8 mouse cellular contexts compared by ENCODE assay signal in the genomic region with DNA sequence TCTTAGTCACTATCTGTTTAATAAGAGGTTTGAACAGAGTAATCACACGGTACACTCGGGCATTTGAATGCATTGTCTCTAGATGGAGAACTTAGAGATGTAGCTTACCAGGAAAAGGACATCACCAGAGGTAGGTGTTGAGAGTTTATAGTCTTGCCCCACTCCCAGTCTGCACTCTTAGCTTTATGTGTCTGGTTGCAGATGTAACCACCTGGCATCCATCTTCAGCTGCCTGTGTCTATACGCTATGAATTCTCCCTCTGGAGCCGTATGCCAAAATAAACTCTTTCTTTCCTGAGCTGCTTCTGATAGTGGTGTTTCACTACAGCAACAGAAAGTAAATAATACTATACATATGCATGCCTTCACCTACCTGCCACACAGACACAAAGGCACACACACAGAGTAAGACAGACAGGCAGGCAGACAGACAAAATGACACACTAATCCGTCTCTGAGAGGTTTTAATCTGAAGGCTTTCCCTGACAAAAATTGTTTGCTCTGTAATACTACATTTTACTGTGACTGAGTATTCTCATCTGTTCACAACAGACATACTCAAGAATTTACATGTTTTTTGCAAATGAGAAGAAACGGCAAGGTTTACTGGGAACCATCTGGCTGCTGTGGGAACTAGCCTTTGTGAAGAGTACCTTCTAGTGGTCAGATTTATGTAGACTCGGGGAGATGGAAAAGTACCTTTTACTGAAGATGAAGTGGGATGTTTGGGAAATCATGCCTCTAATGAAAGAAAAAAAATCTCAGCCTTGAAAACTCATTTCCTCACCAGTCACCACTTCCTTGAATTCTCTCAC.
DNase-seq lines count a peak whose midpoint lies in the region; ATAC-seq and TF ChIP-seq lines count a peak whose summit lies in the region.
"Had no signal": no experiment of that assay in that cellular context is flagged by ENCODE, and none has a peak within 500 bp of the region (broad histone marks: within the 10 kb centered on the region; RNA-seq: fewer than 3 reads in every experiment).

No protein-coding gene starts in this region.

- 0 out of 2 replicates have a peak, but pooled peaks have one; percentile 60 for ATAC-seq in common myeloid progenitor, adult 5-6 weeks (replicated peaks; ENCODE audit: low read depth, poor library complexity, severe bottlenecking)
- peak; percentile 57 for ATAC-seq in heart, postnatal 0 days (ENCODE audit: insufficient read depth, low read depth)
- ATAC-seq in midbrain, embryonic 12.5 days (ENCODE audit: low FRiP score, low read depth) = 0 out of 2 replicates have a peak, but pooled peaks have one; percentile 38
- ATAC-seq in megakaryocyte-erythroid progenitor cell, adult 5-6 weeks (replicated peaks; ENCODE audit: low FRiP score, low TSS enrichment, poor library complexity, severe bottlenecking) = no peak

- H3K4me1 ChIP-seq in heart, postnatal 0 days (ENCODE audit: control insufficient read depth, insufficient read depth) = no peaks in the 10 kb centered on the region
- no peaks in the 10 kb centered on the region for H3K4me1 ChIP-seq in midbrain, embryonic 12.5 days
- H3K4me1 ChIP-seq: megakaryocyte, embryonic 14.5 days had no signal

- no peak for TF ChIP-seq EP300 in heart, postnatal 0 days (IDR thresholded peaks at IDR 0.05; ENCODE audit: low read depth)

- no peak overlapping the region for H3K4me2 ChIP-seq in heart, postnatal 0 days (ENCODE audit: low read depth, low read length)
- H3K4me2 ChIP-seq in midbrain, embryonic 12.5 days (replicated peaks) = no peak overlapping the region

- no peak overlapping the region for H3K9ac ChIP-seq in heart, postnatal 0 days (replicated peaks; ENCODE audit: low read depth, low read length)
- H3K9ac ChIP-seq in midbrain, embryonic 12.5 days (replicated peaks) = no peak overlapping the region

- no peak for DNase-seq in left cerebral cortex, adult 2 months (ENCODE audit: extremely low spot score in 1 of 2, low spot score in 2 of 2)
- no peak for DNase-seq in left cerebral cortex, postnatal 4 days
- DNase-seq in heart, postnatal 0 days (ENCODE audit: low spot score) = peak; percentile 61
- no peak for DNase-seq in gastrocnemius, postnatal 36 days

- no peak overlapping the region for H3K27ac ChIP-seq in left cerebral cortex, adult 2 months
- H3K27ac ChIP-seq in heart, postnatal 0 days (ENCODE audit: low read depth) = no peak overlapping the region
- no peak overlapping the region for H3K27ac ChIP-seq in midbrain, embryonic 12.5 days (replicated peaks)

- no peaks in the 10 kb centered on the region for H3K9me3 ChIP-seq in heart, postnatal 0 days (replicated peaks; ENCODE audit: control insufficient read depth, low read length)
- no peaks in the 10 kb centered on the region for H3K9me3 ChIP-seq in midbrain, embryonic 12.5 days
- H3K9me3 ChIP-seq: megakaryocyte, embryonic 14.5 days had no signal

- no peaks in the 10 kb centered on the region for H3K27me3 ChIP-seq in heart, postnatal 0 days (ENCODE audit: control insufficient read depth, insufficient read depth, low read length)
- no peaks in the 10 kb centered on the region for H3K27me3 ChIP-seq in midbrain, embryonic 12.5 days
- H3K27me3 ChIP-seq: megakaryocyte, embryonic 14.5 days had no signal

- intact Hi-C loops in left cerebral cortex, adult 2 months (cut with DNase I) = loop anchor here (2.0 kb wide), 2 partner anchors 434 to 452 kb away; no protein-coding TSS in a partner anchor
- intact Hi-C loops in left cerebral cortex, postnatal 4 days (cut with DNase I) = loop anchor here (5.0 kb wide), 1 partner anchor 432 kb away; a partner anchor contains a TSS
- intact Hi-C loops in gastrocnemius, postnatal 36 days (cut with DNase I) = loop anchor here (10.0 kb wide), 1 partner anchor 430 kb away; a partner anchor contains a TSS

- 43% methylated on average over 7 of the region's 7 CpGs for WGBS in heart, postnatal 0 days
- WGBS in midbrain, embryonic 12.5 days = 70% methylated on average over 7 of the region's 7 CpGs

- no peaks in the 10 kb centered on the region for H3K36me3 ChIP-seq in heart, postnatal 0 days (replicated peaks; ENCODE audit: control insufficient read depth, insufficient read depth, low read length)
- no peaks in the 10 kb centered on the region for H3K36me3 ChIP-seq in midbrain, embryonic 12.5 days

- peak; percentile 63 for TF ChIP-seq CTCF in left cerebral cortex, adult 2 months (IDR thresholded peaks at IDR 0.05)
- peak; percentile 69 for TF ChIP-seq CTCF in heart, postnatal 0 days (IDR thresholded peaks at IDR 0.05; ENCODE audit: low read depth)

- no peak overlapping the region for H3K4me3 ChIP-seq in left cerebral cortex, adult 2 months
- no peak overlapping the region for H3K4me3 ChIP-seq in heart, postnatal 0 days (ENCODE audit: low read depth, low read length)
- H3K4me3 ChIP-seq in midbrain, embryonic 12.5 days = no peak overlapping the region
- H3K4me3 ChIP-seq: megakaryocyte, embryonic 14.5 days had no signal
